Mouse (Mus musculus): Measurements from ENCODE around the gene Hdgfl3. TPM values are rescaled to one million over a fixed set of nuclear protein-coding genes. Genes with fewer than 3 reads are reported as not detected.

The Hdgfl3 gene
- polyA plus RNA-seq, 1 experiment from 2014 or later, result 6.3 TPM

DNA sequence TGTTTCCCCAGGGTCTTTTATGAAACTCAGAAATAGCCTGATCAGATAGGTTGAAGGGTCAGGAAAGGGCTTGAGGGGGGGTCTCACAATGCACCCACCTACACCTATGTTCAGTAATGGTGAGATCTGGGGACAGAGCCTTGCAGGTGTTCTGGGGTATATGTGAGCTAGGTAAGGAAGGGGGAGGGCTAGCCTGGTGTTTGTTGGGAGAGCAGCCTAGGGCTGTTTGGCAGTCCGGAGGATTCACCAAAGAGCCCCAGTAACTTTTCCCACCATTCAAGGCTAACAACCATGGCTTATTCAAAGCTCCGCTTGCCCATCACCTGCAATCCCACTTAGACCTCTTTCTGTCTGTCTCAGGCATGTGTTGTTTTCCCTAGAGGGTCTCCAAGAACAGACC lies 72.8 kb downstream of the Hdgfl3 start:
- H3K9me3 ChIP-seq (ENCODE audit: control insufficient read depth, low read length), result no peaks in the 10 kb centered on the region
- no peak overlapping the region for H3K9ac ChIP-seq (ENCODE audit: low read depth, low read length)
- H3K36me3 ChIP-seq (ENCODE audit: control insufficient read depth, insufficient read depth, low read length), result no peaks in the 10 kb centered on the region
- no peaks in the 10 kb centered on the region; the same call in 1 of the 2 replicates for H3K4me1 ChIP-seq (ENCODE audit: control insufficient read depth, insufficient read depth, low read length)
- no peak for ATAC-seq
- no peak overlapping the region for H3K4me3 ChIP-seq (ENCODE audit: low read length)
- WGBS, result 81% methylated on average over 2 of the region's 2 CpGs
- peaks cover 25% of the 10 kb centered on the region for H3K27me3 ChIP-seq (replicated peaks; ENCODE audit: control insufficient read depth, insufficient read depth, low read length)
- H3K4me2 ChIP-seq (ENCODE audit: low read depth, low read length), result no peak overlapping the region
- no peak overlapping the region for H3K27ac ChIP-seq (ENCODE audit: low read length)

DNA sequence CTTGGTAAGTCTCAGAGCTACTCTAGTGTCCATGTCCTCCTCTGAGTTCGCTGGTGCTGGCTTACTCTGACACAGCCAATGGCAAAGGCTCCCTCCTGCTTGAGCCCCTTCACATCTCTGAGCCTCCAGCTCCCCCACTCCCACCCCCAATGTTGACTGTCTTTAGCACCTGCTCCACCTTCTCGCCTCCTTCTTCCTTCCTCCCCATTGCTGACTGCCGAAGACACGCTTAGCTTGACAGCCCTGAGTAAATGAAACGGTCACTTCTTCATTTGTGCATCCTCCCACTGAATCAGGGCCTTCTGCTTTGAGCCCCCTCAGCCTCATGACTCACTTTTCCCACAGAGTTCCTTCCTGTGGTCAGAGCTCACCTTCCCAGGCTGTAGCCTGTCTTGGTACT lies 73.3 kb downstream of the Hdgfl3 start:
- Histone ChIP-seq H3K4me2 (ENCODE audit: low read depth, low read length) (no peak overlapping the region), H3K27ac (ENCODE audit: low read length) (peak overlapping the region; percentile 9; the same call in 1 of the 2 replicates)
- no peak for ATAC-seq

DNA sequence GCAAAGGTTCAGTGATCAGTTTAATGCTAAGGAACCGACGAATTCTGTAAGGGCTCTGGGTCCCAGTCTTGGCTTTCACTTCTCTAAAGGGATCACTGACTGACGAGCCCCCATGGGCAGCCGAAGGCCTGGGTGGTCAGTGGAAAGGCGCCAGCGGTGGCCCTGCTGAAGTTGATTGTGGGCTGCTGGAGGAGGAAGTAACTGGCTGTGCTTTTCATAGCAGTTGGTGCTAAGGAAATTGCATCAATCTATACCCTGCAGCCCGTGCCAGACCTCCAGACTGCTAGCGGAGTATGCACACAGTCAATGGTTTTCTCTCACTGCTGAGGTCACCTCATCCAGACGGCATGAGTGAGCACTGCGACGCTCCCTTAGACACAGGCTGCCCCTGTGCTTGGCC lies 74.2 kb downstream of the Hdgfl3 start:
- Histone ChIP-seq H3K9me3 (ENCODE audit: control insufficient read depth, low read length) (no peaks in the 10 kb centered on the region), H3K36me3 (ENCODE audit: control insufficient read depth, insufficient read depth, low read length) (no peaks in the 10 kb centered on the region), H3K4me1 (ENCODE audit: control insufficient read depth, insufficient read depth, low read length) (no peaks in the 10 kb centered on the region; the same call in 1 of the 2 replicates), H3K4me2 (ENCODE audit: low read depth, low read length) (peak overlapping the region; percentile 94; the same call in 1 of the 2 replicates), H3K9ac (ENCODE audit: low read depth, low read length) (0 out of 2 replicates have a peak overlapping the region, but pooled peaks have one; percentile 71), H3K27ac (ENCODE audit: low read length) (peak overlapping the region; percentile 16), H3K4me3 (ENCODE audit: low read length) (peak overlapping the region; percentile 61), H3K27me3 (replicated peaks; ENCODE audit: control insufficient read depth, insufficient read depth, low read length) (peaks cover 25% of the 10 kb centered on the region)
- no peak; the same call in 1 of the 2 replicates for ATAC-seq
- 47% methylated on average over 11 of the region's 11 CpGs for WGBS

More for the DNA sequence above, 73.3 kb downstream of the Hdgfl3 start:
- H3K4me3 ChIP-seq (ENCODE audit: low read length), result no peak overlapping the region
- no peaks in the 10 kb centered on the region for H3K9me3 ChIP-seq (ENCODE audit: control insufficient read depth, low read length)
- peaks cover 25% of the 10 kb centered on the region for H3K27me3 ChIP-seq (replicated peaks; ENCODE audit: control insufficient read depth, insufficient read depth, low read length)
- H3K4me1 ChIP-seq (ENCODE audit: control insufficient read depth, insufficient read depth, low read length), result no peaks in the 10 kb centered on the region; the same call in 1 of the 2 replicates
- H3K36me3 ChIP-seq (ENCODE audit: control insufficient read depth, insufficient read depth, low read length), result no peaks in the 10 kb centered on the region
- WGBS, result 67% methylated on average over 5 of the region's 5 CpGs
- H3K9ac ChIP-seq (ENCODE audit: low read depth, low read length), result no peak overlapping the region

DNA sequence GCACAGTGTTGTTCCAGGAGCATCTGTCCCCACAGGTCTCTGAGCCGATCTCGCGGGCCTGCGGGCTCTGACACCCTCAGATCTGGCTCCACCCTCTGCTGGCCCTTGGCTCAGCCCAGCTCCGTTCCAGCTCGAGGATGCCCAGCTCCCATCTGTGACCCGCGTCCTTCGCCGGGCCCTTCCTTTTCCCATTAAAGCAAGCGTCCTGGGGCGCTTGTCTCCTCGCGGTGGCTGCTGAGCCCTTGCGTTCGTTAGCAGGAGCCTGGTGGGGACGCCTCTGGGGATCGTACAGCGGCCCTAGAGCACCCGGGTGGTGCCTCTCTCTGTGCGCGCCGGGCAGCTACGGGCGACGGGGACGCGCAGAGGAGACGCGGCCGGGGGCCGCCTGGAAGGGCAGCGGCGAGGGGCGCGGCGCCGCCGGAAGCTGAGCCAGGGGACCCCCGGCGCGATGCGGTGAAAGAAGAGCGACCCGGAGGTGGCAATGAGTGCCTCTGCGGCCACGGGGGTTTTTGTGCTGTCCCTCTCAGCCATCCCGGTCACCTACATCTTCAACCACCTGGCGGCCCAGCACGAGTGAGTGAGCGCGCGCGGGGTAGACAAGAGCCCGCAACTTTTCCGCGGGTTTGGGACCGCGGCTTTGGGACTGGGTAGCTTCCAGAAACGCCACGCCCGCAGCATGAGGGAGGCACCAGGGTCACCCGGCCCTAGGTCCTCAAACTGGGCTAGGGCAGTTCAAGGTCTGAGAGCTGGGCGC lies 75.1 kb downstream of the Hdgfl3 start, which contains the start of gene Tm6sf1:
TSS of gene Tm6sf1 (plus strand) at position 34 of the 754 bp plus-strand sequence.
- peak within 1 kb of the TSS; percentile 61 for H3K4me3 ChIP-seq (ENCODE audit: low read length)
- peak within 1 kb of the TSS; percentile 94 for H3K4me2 ChIP-seq (ENCODE audit: low read depth, low read length)
- H3K9me3 ChIP-seq (ENCODE audit: control insufficient read depth, low read length), result no peaks in the 10 kb centered on the region
- no peaks in the 10 kb centered on the region; the same call in 1 of the 2 replicates for H3K4me1 ChIP-seq (ENCODE audit: control insufficient read depth, insufficient read depth, low read length)
- peak; percentile 69 for ATAC-seq
- WGBS, result under 1% methylated on average over 63 of the region's 64 CpGs
- no peaks in the 10 kb centered on the region for H3K36me3 ChIP-seq (ENCODE audit: control insufficient read depth, insufficient read depth, low read length)
- peak within 1 kb of the TSS; percentile 16 for H3K27ac ChIP-seq (ENCODE audit: low read length)
- peak within 1 kb of the TSS; percentile 71 for H3K9ac ChIP-seq (ENCODE audit: low read depth, low read length)
- H3K27me3 ChIP-seq (replicated peaks; ENCODE audit: control insufficient read depth, insufficient read depth, low read length), result peaks cover 25% of the 10 kb centered on the region

DNA sequence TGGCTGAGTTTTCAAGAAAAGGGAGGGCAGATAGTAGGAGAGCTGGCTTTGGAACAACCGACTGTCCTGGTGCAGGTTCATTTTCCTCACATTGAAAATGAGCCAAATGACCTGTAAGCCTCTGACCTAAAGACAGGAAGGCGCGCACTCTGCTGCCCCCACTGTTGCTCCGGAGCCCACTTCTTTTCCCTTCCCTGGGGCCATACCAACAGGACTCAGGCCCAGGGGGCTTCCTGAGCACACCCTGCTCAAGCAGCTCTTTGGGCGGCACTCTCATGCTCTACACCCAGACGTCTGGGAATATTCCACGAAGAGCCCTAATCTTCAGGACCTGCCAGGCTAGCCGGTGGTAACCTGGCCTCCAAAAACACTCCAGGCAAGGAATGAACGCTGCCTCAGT lies 76.0 kb downstream of the Hdgfl3 start:
- peaks cover 25% of the 10 kb centered on the region for H3K27me3 ChIP-seq (replicated peaks; ENCODE audit: control insufficient read depth, insufficient read depth, low read length)
- peak overlapping the region; percentile 94 for H3K4me2 ChIP-seq (ENCODE audit: low read depth, low read length)
- no peak overlapping the region for H3K27ac ChIP-seq (ENCODE audit: low read length)
- no peaks in the 10 kb centered on the region for H3K36me3 ChIP-seq (ENCODE audit: control insufficient read depth, insufficient read depth, low read length)
- H3K9ac ChIP-seq (ENCODE audit: low read depth, low read length), result peak overlapping the region; percentile 71; the same call in 1 of the 2 replicates
- no peak overlapping the region for H3K4me3 ChIP-seq (ENCODE audit: low read length)
- H3K4me1 ChIP-seq (ENCODE audit: control insufficient read depth, insufficient read depth, low read length), result no peaks in the 10 kb centered on the region; the same call in 1 of the 2 replicates
- WGBS, result 24% methylated on average over 9 of the region's 9 CpGs
- ATAC-seq, result no peak
- no peaks in the 10 kb centered on the region for H3K9me3 ChIP-seq (ENCODE audit: control insufficient read depth, low read length)

DNA sequence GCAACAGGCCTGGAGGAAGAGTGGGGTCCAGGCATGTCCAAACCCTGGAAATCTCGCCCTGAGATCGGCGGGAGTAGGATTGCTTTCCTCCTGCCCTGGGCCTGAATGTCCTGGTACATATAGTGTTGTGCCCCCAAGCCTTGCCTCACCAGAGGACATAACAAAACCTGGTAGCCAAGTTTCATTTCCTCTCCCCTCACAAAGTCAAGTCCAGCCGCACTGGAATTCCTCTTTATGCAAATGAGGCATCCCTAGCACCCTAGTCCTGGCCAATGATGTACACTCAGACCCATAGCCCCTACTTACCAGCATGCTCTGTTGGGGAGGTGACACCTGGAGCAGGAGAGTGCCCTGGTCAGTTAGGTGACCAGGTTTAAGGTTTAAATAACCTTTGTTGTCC lies 78.1 kb downstream of the Hdgfl3 start:
- no peak overlapping the region for H3K4me3 ChIP-seq (ENCODE audit: low read length)
- no peak overlapping the region for H3K27ac ChIP-seq (ENCODE audit: low read length)
- H3K27me3 ChIP-seq (replicated peaks; ENCODE audit: control insufficient read depth, insufficient read depth, low read length), result peaks cover 25% of the 10 kb centered on the region
- H3K36me3 ChIP-seq (ENCODE audit: control insufficient read depth, insufficient read depth, low read length), result no peaks in the 10 kb centered on the region
- no peaks in the 10 kb centered on the region for H3K9me3 ChIP-seq (ENCODE audit: control insufficient read depth, low read length)
- no peaks in the 10 kb centered on the region; the same call in 1 of the 2 replicates for H3K4me1 ChIP-seq (ENCODE audit: control insufficient read depth, insufficient read depth, low read length)
- WGBS, result 69% methylated on average over 4 of the region's 4 CpGs
- no peak overlapping the region for H3K9ac ChIP-seq (ENCODE audit: low read depth, low read length)
- ATAC-seq, result no peak
- no peak overlapping the region for H3K4me2 ChIP-seq (ENCODE audit: low read depth, low read length)

DNA sequence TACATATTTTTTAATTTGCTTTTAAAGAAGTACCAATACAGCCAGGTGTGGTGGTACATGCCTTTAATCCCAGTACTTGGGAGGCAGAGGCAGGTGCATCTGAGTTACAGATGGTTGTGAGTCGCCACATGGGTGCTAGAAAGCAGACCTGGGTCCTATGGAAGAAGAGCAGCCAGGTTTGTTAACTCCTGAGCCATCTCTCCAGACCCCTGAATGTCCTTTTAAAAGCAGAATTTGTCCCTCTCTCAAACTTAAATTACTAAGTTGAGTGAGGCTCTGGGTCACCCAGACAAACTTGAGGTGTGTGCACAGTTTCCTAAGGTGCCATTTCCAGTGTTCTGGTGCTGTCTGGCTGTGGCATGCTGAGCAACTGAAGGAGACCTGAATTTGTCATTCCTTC lies 78.6 kb downstream of the Hdgfl3 start, which contains the start of gene Gm10160:
TSS of gene Gm10160 (minus strand) at position 101 of the 400 bp plus-strand sequence.
- no peaks in the 10 kb centered on the region; the same call in 1 of the 2 replicates for H3K4me1 ChIP-seq (ENCODE audit: control insufficient read depth, insufficient read depth, low read length)
- no peak within 1 kb of the TSS for H3K4me3 ChIP-seq (ENCODE audit: low read length)
- WGBS, result 78% methylated on average over 1 of the region's 1 CpGs
- H3K9me3 ChIP-seq (ENCODE audit: control insufficient read depth, low read length), result no peaks in the 10 kb centered on the region
- no peak within 1 kb of the TSS; the same call in 1 of the 2 replicates for H3K4me2 ChIP-seq (ENCODE audit: low read depth, low read length)
- no peaks in the 10 kb centered on the region for H3K36me3 ChIP-seq (ENCODE audit: control insufficient read depth, insufficient read depth, low read length)
- H3K9ac ChIP-seq (ENCODE audit: low read depth, low read length), result no peak within 1 kb of the TSS
- H3K27ac ChIP-seq (ENCODE audit: low read length), result no peak within 1 kb of the TSS
- ATAC-seq, result no peak
- H3K27me3 ChIP-seq (replicated peaks; ENCODE audit: control insufficient read depth, insufficient read depth, low read length), result peaks cover 25% of the 10 kb centered on the region

DNA sequence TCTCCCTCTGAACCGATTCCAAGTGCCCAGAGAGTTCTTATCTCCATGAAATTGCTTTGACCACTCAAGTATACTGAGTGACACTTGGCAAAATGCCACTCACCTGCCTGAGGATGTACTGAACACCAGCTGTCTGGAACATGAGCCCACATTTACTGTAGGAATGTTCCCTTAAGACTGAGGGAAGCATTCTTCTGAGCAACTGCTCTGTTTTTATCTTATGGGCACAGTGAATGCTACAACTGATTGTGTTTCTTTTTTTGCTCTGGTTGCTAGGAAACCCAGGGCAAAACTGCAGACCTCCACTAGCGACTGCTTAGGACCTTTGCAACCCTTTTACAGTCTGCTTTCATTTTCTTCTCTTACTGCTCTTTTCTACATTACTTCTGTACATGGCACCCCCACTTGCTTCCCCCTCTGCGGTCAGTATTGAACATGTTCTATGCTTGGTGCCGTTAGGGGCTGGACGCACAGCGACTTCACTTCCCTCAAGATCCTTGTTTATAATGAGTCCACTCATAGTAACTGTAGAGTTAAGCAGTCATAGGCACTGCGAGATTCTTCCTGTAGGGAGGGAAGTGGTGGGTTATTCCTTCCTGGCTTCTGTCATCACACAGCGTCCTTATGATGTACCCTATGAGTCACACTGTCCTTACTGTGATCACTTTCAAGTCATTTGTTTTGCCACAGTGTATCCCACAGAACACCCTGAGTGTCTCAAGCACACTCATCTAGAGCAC lies 79.5 kb downstream of the Hdgfl3 start:
- H3K36me3 ChIP-seq (ENCODE audit: control insufficient read depth, insufficient read depth, low read length), result no peaks in the 10 kb centered on the region
- ATAC-seq, result no peak
- H3K27ac ChIP-seq (ENCODE audit: low read length), result no peak overlapping the region
- H3K9me3 ChIP-seq (ENCODE audit: control insufficient read depth, low read length), result no peaks in the 10 kb centered on the region
- H3K4me3 ChIP-seq (ENCODE audit: low read length), result no peak overlapping the region
- H3K4me1 ChIP-seq (ENCODE audit: control insufficient read depth, insufficient read depth, low read length), result no peaks in the 10 kb centered on the region; the same call in 1 of the 2 replicates
- H3K4me2 ChIP-seq (ENCODE audit: low read depth, low read length), result no peak overlapping the region; the same call in 1 of the 2 replicates
- WGBS, result 65% methylated on average over 8 of the region's 8 CpGs
- peaks cover 25% of the 10 kb centered on the region for H3K27me3 ChIP-seq (replicated peaks; ENCODE audit: control insufficient read depth, insufficient read depth, low read length)
- H3K9ac ChIP-seq (ENCODE audit: low read depth, low read length), result no peak overlapping the region

DNA sequence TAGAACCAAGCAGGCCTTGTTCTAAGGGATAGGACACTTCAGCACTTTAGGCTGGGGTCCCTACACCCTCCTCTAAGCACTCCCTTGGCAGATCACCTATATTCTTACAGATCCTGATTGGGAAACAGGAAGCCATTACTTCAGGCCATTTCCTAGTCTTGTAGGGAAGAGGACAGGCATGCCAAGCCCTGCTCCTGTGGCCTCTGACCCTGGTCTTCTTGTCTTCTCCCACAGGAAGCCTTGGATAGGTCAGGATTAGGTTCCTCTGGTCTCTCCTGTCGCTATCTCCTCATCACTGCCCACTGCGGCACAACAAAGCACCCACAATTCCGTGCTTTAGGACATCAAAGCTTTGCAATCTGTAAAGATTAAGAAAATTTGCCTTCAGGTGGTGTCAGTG lies 82.6 kb downstream of the Hdgfl3 start:
- no peak overlapping the region for H3K9ac ChIP-seq (ENCODE audit: low read depth, low read length)
- no peak overlapping the region for H3K4me2 ChIP-seq (ENCODE audit: low read depth, low read length)
- no peak overlapping the region for H3K4me3 ChIP-seq (ENCODE audit: low read length)
- no peaks in the 10 kb centered on the region for H3K4me1 ChIP-seq (ENCODE audit: control insufficient read depth, insufficient read depth, low read length)
- no peak for ATAC-seq
- 75% methylated on average over 3 of the region's 3 CpGs for WGBS
- no peak overlapping the region for H3K27ac ChIP-seq (ENCODE audit: low read length)
- no peaks in the 10 kb centered on the region for H3K9me3 ChIP-seq (ENCODE audit: control insufficient read depth, low read length)
- no peaks in the 10 kb centered on the region for H3K27me3 ChIP-seq (replicated peaks; ENCODE audit: control insufficient read depth, insufficient read depth, low read length)
- no peaks in the 10 kb centered on the region for H3K36me3 ChIP-seq (ENCODE audit: control insufficient read depth, insufficient read depth, low read length)

Measured in intestine, embryonic 16.5 days (tissue).